Mouse (Mus musculus) thymus, adult 2 months (tissue): Measurements from ENCODE around the gene Actr2.

ENCODE experiments used
- CTCF ChIP-seq: fragments of 200-500 bp; IDR thresholded peaks from 2 replicates; pipeline ENCODE4 v1.5.1; 2012; ENCODE audit warnings: mild to moderate bottlenecking, control low read depth, low read length, moderate library complexity, borderline replicate concordance; ENCODE audit not compliant: control insufficient read depth, poor library complexity, insufficient read depth; ENCODE audit errors: extremely low read depth
- POLR2A ChIP-seq: fragments of 200-500 bp; IDR thresholded peaks from 2 replicates; pipeline ENCODE4 v1.6.1; 2012; ENCODE audit warnings: mild to moderate bottlenecking, low read length, control low read depth, moderate library complexity; ENCODE audit not compliant: control insufficient read depth, poor library complexity, insufficient read depth; ENCODE audit errors: extremely low read depth

- no peak for TF ChIP-seq CTCF
- TF ChIP-seq POLR2A, result no peak
Observed at GRCm38 (mm10) chr11:20035343-20035928, 77.3 kb downstream of the Actr2 start.
